Mouse (Mus musculus) cerebellum, adult 11 months (tissue): Measurements from ENCODE around the gene Lrrc3c.
"Not testable (repeated sequence)": the region's sequence is repeated elsewhere in the genome, so short reads cannot be mapped to it uniquely, and the experiment has no call there.

Experiments used
- DNase-seq: peaks from one replicate; pipeline ENCODE4 v3.0.0; 2022

Gene Lrrc3c

GRCm38 (mm10) chr11:98586892-98587563 lies 11.1 kb upstream of the Lrrc3c start, which contains the start of gene Ormdl3:
TSS of gene Ormdl3 (minus strand) at chr11:98587368.
- DNase-seq = peak; percentile 95

GRCm38 (mm10) chr11:98587684-98588546 lies 10.2 kb upstream of the Lrrc3c start:
- peak; percentile 37 for DNase-seq

GRCm38 (mm10) chr11:98588833-98589281 lies 9.2 kb upstream of the Lrrc3c start:
- DNase-seq = no peak

- no peak for DNase-seq
Observed at GRCm38 (mm10) chr11:98589306-98589705, 8.8 kb upstream of the Lrrc3c start.

GRCm38 (mm10) chr11:98590548-98591445 lies 7.3 kb upstream of the Lrrc3c start:
- DNase-seq = peak; percentile 40

- no peak for DNase-seq
Observed at GRCm38 (mm10) chr11:98595021-98595420, 3.1 kb upstream of the Lrrc3c start.

- DNase-seq = no peak
Observed at GRCm38 (mm10) chr11:98595473-98595872, 2.6 kb upstream of the Lrrc3c start.

- no peak for DNase-seq
Observed at GRCm38 (mm10) chr11:98595955-98596354, 2.1 kb upstream of the Lrrc3c start.

- no peak for DNase-seq
Observed at GRCm38 (mm10) chr11:98597363-98597762, 728 bp upstream of the Lrrc3c start.

- peak; percentile 57 for DNase-seq
Observed at GRCm38 (mm10) chr11:98598851-98599290, 780 bp downstream of the Lrrc3c start.

GRCm38 (mm10) chr11:98599291-98599690 lies 1.2 kb downstream of the Lrrc3c start:
- DNase-seq = peak; percentile 34

GRCm38 (mm10) chr11:98602090-98602690 lies 4.1 kb downstream of the Lrrc3c start:
- DNase-seq = no peak

- no peak for DNase-seq
Observed at GRCm38 (mm10) chr11:98603953-98604352, 5.9 kb downstream of the Lrrc3c start.

GRCm38 (mm10) chr11:98604911-98605310 lies 6.8 kb downstream of the Lrrc3c start:
- not testable (repeated sequence) for DNase-seq

GRCm38 (mm10) chr11:98606763-98607162 lies 8.7 kb downstream of the Lrrc3c start:
- DNase-seq = no peak

- no peak for DNase-seq
Observed at GRCm38 (mm10) chr11:98620791-98621190, 22.7 kb downstream of the Lrrc3c start.

- not testable (repeated sequence) for DNase-seq
Observed at GRCm38 (mm10) chr11:98623981-98624380, 25.9 kb downstream of the Lrrc3c start.

- not testable (repeated sequence) for DNase-seq
Observed at GRCm38 (mm10) chr11:98624381-98624780, 26.3 kb downstream of the Lrrc3c start.

- DNase-seq = no peak
Observed at GRCm38 (mm10) chr11:98625611-98626410, 27.7 kb downstream of the Lrrc3c start, which contains the start of the genes Gm12355 and Gsdma3. TSS of gene Gm12355 (minus strand) at chr11:98625661. TSS of gene Gsdma3 (plus strand) at chr11:98626360.

GRCm38 (mm10) chr11:98628706-98629105 lies 30.6 kb downstream of the Lrrc3c start:
- DNase-seq = no peak

GRCm38 (mm10) chr11:98630646-98631045 lies 32.6 kb downstream of the Lrrc3c start:
- no peak for DNase-seq
